Mouse (Mus musculus) erythroblast, embryonic 14.5 days (primary cell): ENCODE results near the gene Krtdap.

Source experiments
- GATA1 ChIP-seq: IDR thresholded peaks from 2 replicates; pipeline ENCODE4 v1.6.1; 2012; ENCODE audit warnings: low read length, inconsistent platforms, mixed read lengths
- TAL1 ChIP-seq: IDR thresholded peaks from 3 replicates; pipeline ENCODE4 v1.6.1; 2012; ENCODE audit warnings: low read length, inconsistent platforms, mixed read lengths

- no peak for TF ChIP-seq GATA1
- no peak for TF ChIP-seq TAL1
Observed at GRCm38 (mm10) chr7:30811757-30812290, 24.1 kb downstream of the Krtdap start.
